Mouse (Mus musculus) G1E (cell line): ENCODE measurements at regions not wholly inside any gene's neighbourhood (a gene's known extent, or its start where the extent isn't known, plus 50 kb on each side); places are given as distances from the start of the nearest gene placed in this dataset.

Experiments
- CTCF ChIP-seq: IDR thresholded peaks from 2 replicates; pipeline ENCODE4 v1.5.1; 2012; ENCODE audit warnings: low read depth, low read length, inconsistent platforms, mixed read lengths
- GATA1 ChIP-seq: IDR thresholded peaks from 2 replicates; pipeline ENCODE4 v1.6.1; 2012; ENCODE audit warnings: borderline replicate concordance, low read length, inconsistent platforms, mixed read lengths
- POLR2AphosphoS5 ChIP-seq: IDR thresholded peaks from 2 replicates; pipeline ENCODE4 v1.6.1; 2012; ENCODE audit warnings: low read depth, low read length, inconsistent platforms; ENCODE audit not compliant: insufficient replicate concordance
- TAL1 ChIP-seq: conservative IDR thresholded peaks from 2 replicates; pipeline ENCODE4 v1.6.1; 2012; ENCODE audit warnings: low read depth, low read length, inconsistent platforms, mixed read lengths

GRCm38 (mm10) chr14:37315239-37315895, 180.3 kb upstream of the Ghitm start:
- TF ChIP-seq TAL1 (no peak), CTCF (no peak), GATA1 (no peak), POLR2AphosphoS5 (no peak)
